Mouse (Mus musculus): ENCODE data around the gene Gsk3a.

- TF ChIP-seq ZNF384 (IDR thresholded peaks at IDR 0.05; ENCODE audit: low read depth, low read length) (no peak), POLR2A (IDR thresholded peaks at IDR 0.05; ENCODE audit: low read depth, low read length) (no peak), MAZ (IDR thresholded peaks at IDR 0.05; ENCODE audit: low read depth, low read length) (no peak), E2F4 (IDR thresholded peaks at IDR 0.05; ENCODE audit: insufficient replicate concordance, low read depth, low read length) (no peak), KAT2A (IDR thresholded peaks at IDR 0.05; ENCODE audit: insufficient replicate concordance, low read length) (no peak), MYC (IDR thresholded peaks at IDR 0.05; ENCODE audit: low read depth, low read length) (no peak), HCFC1 (IDR thresholded peaks at IDR 0.05; ENCODE audit: low read depth, low read length) (no peak)
These were observed 28.5 kb downstream of the Gsk3a start for GRCm38 (mm10) chr7:25209161-25209622.

Data from CH12.LX (cell line).